Mouse (Mus musculus) embryonic facial prominence, embryonic 13.5 days (tissue): Measurements from ENCODE around the gene Zc3h12d. TPM values are rescaled to one million over a fixed set of nuclear protein-coding genes. Genes with fewer than 3 reads are reported as not detected.

Experiments used
- ATAC-seq: fragments of 200-750 bp; cut with Nextera tagmentation; 2 replicates; pipeline ENCODE4 v1.8.0; 2017; ENCODE audit warnings: low read depth; ENCODE audit not compliant: insufficient number of reproducible peaks, insufficient read depth, low FRiP score, low TSS enrichment
- H3K27ac ChIP-seq: fragments of 300-500 bp; sonication (generic); 2 replicates; pipeline ENCODE4 v1.5.1; 2015; ENCODE audit warnings: moderate library complexity, mild to moderate bottlenecking, inconsistent platforms
- H3K27me3 ChIP-seq: fragments of 300-500 bp; sonication (generic); 2 replicates; pipeline ENCODE4 v1.6.1; 2015; ENCODE audit warnings: mild to moderate bottlenecking, inconsistent platforms
- H3K36me3 ChIP-seq: fragments of 300-500 bp; sonication (generic); 2 replicates; pipeline ENCODE4 v1.6.1; 2015; ENCODE audit warnings: mild to moderate bottlenecking, inconsistent platforms
- H3K4me1 ChIP-seq: fragments of 300-500 bp; sonication (generic); 2 replicates; pipeline ENCODE4 v1.6.1; 2015; ENCODE audit warnings: inconsistent platforms
- H3K4me2 ChIP-seq: fragments of 300-500 bp; sonication (generic); 2 replicates; pipeline ENCODE4 v1.6.1; 2015; ENCODE audit warnings: moderate library complexity, mild to moderate bottlenecking, inconsistent platforms
- H3K4me3 ChIP-seq: fragments of 300-500 bp; sonication (generic); 2 replicates; pipeline ENCODE4 v1.5.1; 2015; ENCODE audit warnings: mild to moderate bottlenecking, inconsistent platforms
- H3K9ac ChIP-seq: fragments of 300-500 bp; sonication (generic); 2 replicates; pipeline ENCODE4 v1.6.1; 2015; ENCODE audit warnings: mild to moderate bottlenecking, inconsistent platforms
- H3K9me3 ChIP-seq: fragments of 300-500 bp; sonication (generic); 2 replicates; pipeline ENCODE4 v1.6.1; 2016; ENCODE audit warnings: inconsistent platforms
- WGBS: fragments of 180-500 bp; shearing (Covaris S2); methylation state at CpG from one replicate; pipeline ENCODE4 v1.1.7; 2015; ENCODE audit warnings: mixed read lengths; 5-methylcytosine and 5-hydroxymethylcytosine counted together
- polyA plus RNA-seq: library from polyadenylated mRNA; unstranded; fragments of >200 nt; fragmentation: Nextera tagmentation; extraction: Ambion mirVana; gene quantifications from 2 replicates; pipeline ENCODE4 v1.2.1, GENCODE M21; 2015

The Zc3h12d gene
- polyA plus RNA-seq, result 0.13 and 0.18 TPM in 2 replicates

DNA sequence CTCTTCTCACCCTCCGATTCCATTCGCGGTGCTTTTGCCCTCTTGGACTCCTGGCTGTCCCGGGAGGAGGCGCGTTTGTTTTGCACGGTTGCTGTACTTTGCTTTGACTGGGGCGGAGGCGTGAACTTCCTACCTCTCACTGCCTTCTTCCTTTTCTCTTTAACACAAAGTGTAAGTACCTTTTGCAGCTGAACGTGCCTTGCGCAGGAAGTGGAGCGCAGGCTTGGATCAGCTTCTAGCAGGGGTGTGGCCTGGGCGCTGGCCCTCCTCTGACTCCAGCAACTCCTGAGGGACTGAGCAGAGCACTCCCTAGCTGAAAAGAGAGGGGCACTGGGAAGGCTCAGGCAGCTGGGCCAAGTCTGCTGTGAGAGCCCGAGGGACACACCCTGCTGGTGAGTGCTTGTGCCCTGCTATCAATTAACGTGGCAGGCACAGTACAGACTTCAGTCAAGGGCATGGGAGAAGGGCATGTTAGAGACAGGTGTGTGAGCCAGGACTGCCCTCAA, at the start of gene Zc3h12d:
Gene Zc3h12d, plus strand, starts transcription at position 300 of the 506 bp plus-strand sequence.
- peak within 1 kb of the TSS; percentile 61 for H3K9ac ChIP-seq
- 3% methylated on average over 15 of the region's 15 CpGs for WGBS
- no peaks in the 10 kb centered on the region for H3K36me3 ChIP-seq
- H3K4me1 ChIP-seq, result peaks cover 13% of the 10 kb centered on the region
- no peak within 1 kb of the TSS for H3K27ac ChIP-seq
- H3K4me2 ChIP-seq, result peak within 1 kb of the TSS; percentile 60
- ATAC-seq, result no peak
- H3K27me3 ChIP-seq, result no peaks in the 10 kb centered on the region
- no peaks in the 10 kb centered on the region for H3K9me3 ChIP-seq
- peak within 1 kb of the TSS; percentile 34 for H3K4me3 ChIP-seq

DNA sequence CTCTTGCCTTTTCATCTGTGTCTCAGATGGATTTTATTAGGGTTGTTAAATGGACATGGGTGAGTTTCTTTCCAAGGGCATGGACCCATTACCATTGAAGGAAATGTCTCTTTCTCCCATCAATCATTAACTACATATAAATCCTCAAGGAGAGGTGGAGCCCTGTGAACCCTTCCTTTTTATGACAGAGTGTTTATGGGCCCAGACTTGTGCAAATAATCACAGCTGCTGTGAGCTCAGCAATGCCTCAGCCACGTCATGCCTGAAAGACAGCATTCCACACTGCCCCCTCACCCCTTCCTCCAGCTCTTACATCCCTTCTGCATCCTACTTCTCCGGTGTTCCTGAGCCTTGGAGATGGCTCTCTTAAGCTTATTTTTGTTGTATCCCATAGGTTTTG, 45.0 kb upstream of the Zc3h12d start:
- Histone ChIP-seq H3K4me2 (no peak overlapping the region), H3K4me3 (no peak overlapping the region), H3K27me3 (no peaks in the 10 kb centered on the region), H3K9ac (no peak overlapping the region), H3K36me3 (peaks cover 16% of the 10 kb centered on the region), H3K4me1 (no peaks in the 10 kb centered on the region), H3K27ac (no peak overlapping the region), H3K9me3 (no peaks in the 10 kb centered on the region)
- ATAC-seq, result no peak
- 43% methylated on average over 2 of the region's 2 CpGs for WGBS

DNA sequence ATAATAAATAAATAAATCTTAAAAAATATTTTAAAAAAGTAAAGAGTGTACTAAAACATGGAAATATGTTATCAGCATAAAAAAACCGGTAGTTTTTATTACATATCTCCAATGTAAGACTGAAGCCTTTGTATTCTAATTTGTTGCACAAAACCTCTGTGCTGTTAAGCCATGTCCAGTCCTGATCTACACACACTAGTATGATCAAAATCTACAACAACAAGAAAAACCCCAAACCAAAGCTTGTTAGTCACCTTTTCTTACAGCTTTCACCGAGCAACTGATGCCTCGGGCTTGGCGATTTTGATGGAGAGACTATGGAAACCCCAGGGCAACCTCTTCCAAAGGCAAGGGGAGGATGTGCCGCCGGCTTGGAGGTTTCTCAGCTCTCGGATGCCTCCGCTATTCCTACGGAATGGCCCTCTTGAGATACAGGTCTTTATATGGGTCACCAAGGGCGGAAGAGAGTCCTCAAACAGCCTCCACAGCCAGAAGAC, 40.0 kb upstream of the Zc3h12d start:
- Histone ChIP-seq H3K36me3 (peaks cover 28% of the 10 kb centered on the region), H3K4me2 (peak overlapping the region; percentile 89), H3K27me3 (no peaks in the 10 kb centered on the region), H3K9me3 (no peaks in the 10 kb centered on the region), H3K27ac (peak overlapping the region; percentile 62; the same call in 1 of the 2 replicates), H3K9ac (peak overlapping the region; percentile 90), H3K4me3 (peak overlapping the region; percentile 84), H3K4me1 (peaks cover 5% of the 10 kb centered on the region)
- no peak for ATAC-seq
- WGBS, result under 1% methylated on average over 10 of the region's 10 CpGs

DNA sequence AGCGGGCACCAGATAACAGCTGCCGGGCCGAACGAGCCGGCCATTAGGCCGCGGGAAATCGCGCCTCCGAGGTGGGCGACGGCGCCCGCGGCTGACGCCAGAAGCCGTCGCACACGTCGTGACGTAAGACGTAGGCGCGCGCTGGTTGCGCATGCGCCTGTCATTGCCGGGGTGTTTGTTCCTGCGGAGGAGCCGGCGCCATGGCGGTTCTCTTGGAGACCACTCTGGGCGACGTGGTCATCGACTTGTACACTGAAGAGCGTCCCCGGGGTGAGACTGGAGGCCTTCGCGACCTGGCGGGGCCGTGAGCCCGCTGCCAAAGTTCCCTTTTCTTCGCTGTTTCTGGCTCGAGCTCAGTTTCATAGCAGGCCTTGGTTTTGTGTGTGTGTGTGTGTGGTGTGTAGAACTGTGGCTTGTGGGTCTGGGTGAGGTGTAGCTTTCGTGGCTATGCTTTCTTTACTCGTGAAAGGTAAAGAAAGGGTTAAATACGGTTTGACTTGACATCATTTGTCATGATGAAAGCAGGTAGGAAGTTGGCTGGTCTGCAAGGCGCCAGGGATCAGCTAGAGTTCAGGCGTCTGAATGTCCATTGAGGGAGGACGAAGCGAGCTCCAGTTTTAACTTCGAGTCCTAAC, 39.4 kb upstream of the Zc3h12d start, which contains the start of the genes Ginm1 and Ppil4:
Gene Ginm1, minus strand, starts transcription at position 74 of the 635 bp plus-strand sequence.
Gene Ppil4, plus strand, starts transcription at position 141 of the 635 bp plus-strand sequence.
- Histone ChIP-seq H3K4me1 (peaks cover 5% of the 10 kb centered on the region), H3K4me3 (peak within 1 kb of the TSS; percentile 84), H3K27ac (peak within 1 kb of the TSS; percentile 62; the same call in 1 of the 2 replicates), H3K36me3 (peaks cover 33% of the 10 kb centered on the region), H3K9me3 (no peaks in the 10 kb centered on the region), H3K4me2 (peak within 1 kb of the TSS; percentile 89), H3K27me3 (no peaks in the 10 kb centered on the region), H3K9ac (peak within 1 kb of the TSS; percentile 90)
- WGBS, result under 1% methylated on average over 52 of the region's 52 CpGs
- ATAC-seq, result peak; percentile 83

DNA sequence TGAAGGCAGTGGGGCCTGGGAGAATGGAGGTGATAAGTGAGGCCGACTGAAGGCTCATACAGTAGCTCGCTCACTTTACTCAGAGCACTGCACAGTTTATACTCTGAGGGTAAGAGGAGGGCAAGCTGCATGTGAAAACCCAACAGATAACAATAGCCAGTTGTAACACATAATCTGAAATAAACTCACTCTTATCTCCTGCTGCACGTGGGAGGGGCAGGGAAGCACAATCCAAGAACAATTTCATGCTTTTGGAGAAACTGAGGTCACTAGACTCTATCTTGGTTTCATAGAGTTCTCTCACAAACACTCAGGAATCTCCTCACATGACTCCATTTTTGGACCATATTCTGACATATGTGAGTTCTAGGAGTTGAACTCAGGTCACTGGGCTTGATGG, 31.0 kb upstream of the Zc3h12d start:
- WGBS, result 88% methylated on average over 3 of the region's 3 CpGs
- H3K27ac ChIP-seq, result no peak overlapping the region
- H3K4me1 ChIP-seq, result no peaks in the 10 kb centered on the region
- H3K36me3 ChIP-seq, result peaks cover 78% of the 10 kb centered on the region
- H3K9me3 ChIP-seq, result no peaks in the 10 kb centered on the region
- H3K9ac ChIP-seq, result no peak overlapping the region
- no peak overlapping the region for H3K4me2 ChIP-seq
- no peaks in the 10 kb centered on the region for H3K27me3 ChIP-seq
- H3K4me3 ChIP-seq, result no peak overlapping the region
- ATAC-seq, result no peak

DNA sequence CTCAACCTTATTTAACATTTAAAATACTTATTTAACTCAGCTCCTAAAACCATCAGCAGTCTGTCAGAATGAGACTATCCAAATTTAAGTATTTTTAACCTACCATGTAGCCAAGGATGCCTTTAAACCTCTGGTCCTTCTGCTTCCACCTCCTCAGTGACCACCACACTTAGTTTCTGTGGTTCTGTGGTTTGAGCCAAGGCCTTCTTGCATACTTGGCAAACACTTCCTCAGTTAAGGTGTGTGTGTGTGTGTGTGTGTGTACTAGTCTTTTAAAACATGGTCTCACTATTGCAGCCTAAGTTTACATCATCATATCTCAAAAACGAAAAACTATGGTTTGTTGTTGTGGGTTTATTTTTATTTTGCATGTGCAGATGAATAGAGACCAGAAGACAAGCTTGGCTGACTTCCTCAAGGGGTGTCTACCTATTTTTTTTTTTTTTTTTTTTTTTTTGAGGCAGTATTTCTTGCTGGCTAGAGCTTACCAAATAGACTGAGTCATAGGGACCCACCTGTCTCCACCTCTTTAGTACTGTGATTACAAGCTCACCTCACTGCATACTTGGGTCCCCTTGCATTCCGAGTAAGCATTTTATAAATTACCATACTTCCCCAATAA, 29.6 kb upstream of the Zc3h12d start:
- Histone ChIP-seq H3K4me2 (no peak overlapping the region), H3K4me1 (no peaks in the 10 kb centered on the region), H3K4me3 (no peak overlapping the region), H3K9ac (no peak overlapping the region), H3K27ac (no peak overlapping the region), H3K27me3 (no peaks in the 10 kb centered on the region), H3K9me3 (no peaks in the 10 kb centered on the region), H3K36me3 (peaks cover 69% of the 10 kb centered on the region)
- no peak for ATAC-seq
- 91% methylated on average over 2 of the region's 2 CpGs for WGBS

DNA sequence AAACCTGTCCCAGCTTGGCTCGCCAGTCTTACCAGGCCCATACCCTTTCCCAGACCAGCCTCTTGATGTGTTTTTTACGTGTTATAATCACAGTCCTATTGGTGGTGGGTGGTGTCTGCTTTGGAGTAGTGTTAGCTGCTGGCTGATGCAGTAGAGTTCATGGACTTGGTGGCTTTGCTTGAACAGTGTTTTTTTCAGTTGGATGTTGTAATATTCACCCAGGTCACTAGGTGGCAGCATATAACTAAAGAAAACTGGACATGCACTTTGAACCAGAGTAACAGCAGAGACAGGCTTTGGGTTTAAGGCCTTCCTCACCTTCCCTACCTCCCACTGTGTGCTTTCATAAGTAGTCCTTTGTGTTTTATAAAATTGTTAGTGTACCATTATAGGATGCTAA, 22.3 kb upstream of the Zc3h12d start:
- WGBS, result 43% methylated on average over 2 of the region's 2 CpGs
- H3K36me3 ChIP-seq, result peaks cover 52% of the 10 kb centered on the region
- H3K27me3 ChIP-seq, result no peaks in the 10 kb centered on the region
- no peak overlapping the region for H3K27ac ChIP-seq
- H3K4me1 ChIP-seq, result no peaks in the 10 kb centered on the region
- no peak overlapping the region for H3K9ac ChIP-seq
- ATAC-seq, result no peak
- H3K9me3 ChIP-seq, result no peaks in the 10 kb centered on the region
- H3K4me3 ChIP-seq, result no peak overlapping the region
- H3K4me2 ChIP-seq, result no peak overlapping the region

DNA sequence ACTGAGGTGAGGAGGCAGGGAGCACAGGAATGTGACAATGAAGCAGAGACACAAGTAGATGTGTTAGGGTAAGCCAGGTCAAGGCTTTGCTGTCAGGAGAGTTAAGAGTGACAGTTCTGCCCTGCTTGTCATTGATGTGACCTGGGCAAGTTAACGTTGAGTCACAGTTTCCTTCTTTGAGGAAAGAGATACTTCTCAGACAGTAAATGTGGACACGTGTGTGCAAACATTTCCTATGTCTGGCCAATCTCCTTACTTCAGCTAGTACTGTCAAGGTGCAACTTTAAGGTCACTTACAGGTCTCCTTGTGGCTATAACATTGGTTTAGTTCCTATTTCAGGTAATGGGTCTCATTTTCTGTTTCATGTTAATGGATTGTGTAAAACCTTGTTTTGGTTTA, 15.8 kb upstream of the Zc3h12d start:
- H3K27me3 ChIP-seq, result no peaks in the 10 kb centered on the region
- H3K36me3 ChIP-seq, result peaks cover 46% of the 10 kb centered on the region
- no peak overlapping the region for H3K27ac ChIP-seq
- H3K9me3 ChIP-seq, result no peaks in the 10 kb centered on the region
- no peaks in the 10 kb centered on the region for H3K4me1 ChIP-seq
- 83% methylated on average over 2 of the region's 2 CpGs for WGBS
- no peak overlapping the region for H3K9ac ChIP-seq
- H3K4me2 ChIP-seq, result no peak overlapping the region
- H3K4me3 ChIP-seq, result no peak overlapping the region
- no peak for ATAC-seq

DNA sequence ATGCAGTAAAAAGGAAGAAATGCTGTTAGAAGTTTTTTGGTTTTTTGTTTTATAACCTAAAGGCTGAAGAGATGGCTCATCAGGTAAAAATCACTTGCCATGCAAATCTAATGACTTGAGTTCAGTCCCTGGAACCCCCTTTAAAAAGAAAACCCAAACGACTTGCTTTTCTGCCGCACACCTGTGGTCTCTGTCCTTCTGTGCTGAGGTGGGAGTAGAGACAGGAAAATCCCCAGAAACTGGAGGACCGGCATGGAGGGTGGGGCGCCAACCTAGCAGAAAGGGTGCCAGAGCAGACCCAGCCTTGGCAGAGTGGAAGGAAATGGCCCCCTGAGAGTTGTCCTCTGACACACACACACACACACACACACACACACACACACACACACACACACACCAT, 13.6 kb upstream of the Zc3h12d start:
- H3K4me1 ChIP-seq, result no peaks in the 10 kb centered on the region
- no peaks in the 10 kb centered on the region for H3K9me3 ChIP-seq
- 88% methylated on average over 4 of the region's 4 CpGs for WGBS
- no peak overlapping the region for H3K9ac ChIP-seq
- no peak overlapping the region for H3K4me2 ChIP-seq
- ATAC-seq, result no peak
- no peaks in the 10 kb centered on the region for H3K27me3 ChIP-seq
- peaks cover 58% of the 10 kb centered on the region for H3K36me3 ChIP-seq
- H3K27ac ChIP-seq, result no peak overlapping the region
- H3K4me3 ChIP-seq, result no peak overlapping the region

DNA sequence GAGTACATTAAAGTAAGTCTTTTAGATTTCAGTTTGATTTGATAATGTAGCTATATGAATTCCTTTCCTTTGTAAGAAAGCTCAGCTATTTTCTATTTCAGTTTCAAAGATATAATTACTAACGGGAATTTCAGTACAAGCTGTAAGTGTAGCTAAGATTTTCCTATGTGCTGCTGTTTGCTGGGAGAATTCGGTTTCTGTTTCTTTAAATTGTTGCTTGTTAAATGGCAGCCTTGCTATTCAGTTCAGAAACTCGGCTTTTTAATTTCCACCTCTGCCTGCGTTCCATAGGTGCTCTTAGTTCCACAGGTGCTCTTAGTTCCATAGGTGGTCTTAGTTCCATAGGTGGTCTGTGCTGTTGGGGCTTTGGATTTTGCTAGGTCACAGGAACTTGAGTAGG, 13.1 kb upstream of the Zc3h12d start:
- Histone ChIP-seq H3K27ac (no peak overlapping the region), H3K9ac (no peak overlapping the region), H3K27me3 (no peaks in the 10 kb centered on the region), H3K4me3 (no peak overlapping the region), H3K4me1 (no peaks in the 10 kb centered on the region), H3K36me3 (peaks cover 60% of the 10 kb centered on the region), H3K9me3 (no peaks in the 10 kb centered on the region), H3K4me2 (no peak overlapping the region)
- ATAC-seq, result no peak
- 85% methylated on average over 4 of the region's 4 CpGs for WGBS

DNA sequence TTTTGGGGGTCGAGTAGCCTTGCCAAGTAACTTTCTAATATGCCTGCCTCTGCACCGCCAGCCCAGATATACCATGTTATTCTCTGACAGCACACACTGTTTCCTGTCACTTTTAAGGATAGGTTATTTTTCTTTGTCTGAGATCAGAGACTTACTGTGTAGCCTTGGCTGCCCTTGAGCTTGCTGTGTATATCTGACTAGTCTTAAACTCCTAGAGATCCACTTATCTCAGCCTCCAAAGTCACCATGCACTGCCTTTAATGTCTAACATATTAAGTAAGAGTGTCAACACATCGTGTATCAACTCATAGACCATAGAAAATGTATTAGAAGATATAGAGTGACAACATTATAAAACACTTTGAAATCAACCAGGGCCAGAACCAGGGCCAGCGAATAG, 12.7 kb upstream of the Zc3h12d start:
- Histone ChIP-seq H3K4me3 (no peak overlapping the region), H3K9ac (no peak overlapping the region), H3K4me2 (no peak overlapping the region), H3K27me3 (no peaks in the 10 kb centered on the region), H3K36me3 (peaks cover 62% of the 10 kb centered on the region), H3K4me1 (no peaks in the 10 kb centered on the region), H3K27ac (no peak overlapping the region), H3K9me3 (no peaks in the 10 kb centered on the region)
- 90% methylated on average over 4 of the region's 4 CpGs for WGBS
- no peak for ATAC-seq

DNA sequence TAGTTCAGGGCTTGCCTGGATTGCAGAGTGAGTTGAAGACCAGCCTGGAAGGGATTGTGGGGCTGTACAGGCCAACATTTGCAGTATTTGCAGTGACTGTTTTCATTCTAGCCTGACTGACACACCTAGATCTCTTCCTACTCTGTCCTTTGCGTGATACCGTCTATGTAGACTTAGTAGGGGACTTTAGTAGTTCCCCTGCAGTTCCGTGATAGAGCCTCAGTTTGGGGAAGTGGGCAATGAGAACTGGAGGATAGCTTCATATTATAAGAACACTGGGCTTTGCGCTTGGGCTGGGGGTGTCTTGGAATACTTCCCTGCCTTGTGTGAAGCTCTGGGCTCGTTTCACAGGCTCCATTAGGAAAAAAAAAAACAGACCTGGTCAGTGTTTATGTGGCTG, 12.1 kb upstream of the Zc3h12d start:
- Histone ChIP-seq H3K4me1 (no peaks in the 10 kb centered on the region), H3K9me3 (no peaks in the 10 kb centered on the region), H3K36me3 (peaks cover 64% of the 10 kb centered on the region), H3K9ac (no peak overlapping the region), H3K4me2 (no peak overlapping the region), H3K4me3 (no peak overlapping the region), H3K27ac (no peak overlapping the region), H3K27me3 (no peaks in the 10 kb centered on the region)
- ATAC-seq, result no peak
- WGBS, result 94% methylated on average over 5 of the region's 5 CpGs
